22 mouse cellular contexts compared by ENCODE assay signal in genomic region chr17:10377606-10378005, GRCm38 (mm10). TPM values are rescaled to one million over a fixed set of nuclear protein-coding genes. Genes with fewer than 3 reads are reported as not detected.
DNase-seq lines count a peak whose midpoint lies in the region; ATAC-seq and TF ChIP-seq lines count a peak whose summit lies in the region.
"Had no signal": no experiment of that assay in that cellular context is flagged by ENCODE, and none has a peak within 500 bp of the region (broad histone marks: within the 10 kb centered on the region; RNA-seq: fewer than 3 reads in every experiment).

No protein-coding gene starts in this region.

- no peak for TF ChIP-seq EP300 in ES-Bruce4 (IDR thresholded peaks at IDR 0.05; ENCODE audit: insufficient read depth, low read depth, low read length)

- intact Hi-C loops in gastrocnemius, adult 2 months (cut with DNase I) = no loop called here

- H3K4me3 ChIP-seq in gastrocnemius, adult 2 months = no peak overlapping the region
- no peak overlapping the region for H3K4me3 ChIP-seq in heart, embryonic 13.5 days
- H3K4me3 ChIP-seq in ES-Bruce4 (ENCODE audit: low read depth, low read length) = no peak overlapping the region
- H3K4me3 ChIP-seq in kidney, embryonic 14.5 days (ENCODE audit: low read length) = no peak overlapping the region
- H3K4me3 ChIP-seq: embryonic facial prominence, embryonic 12.5 days; forebrain, embryonic 15.5 days; hindbrain, embryonic 12.5 days had no signal

- H3K4me2 ChIP-seq in heart, embryonic 13.5 days = no peak overlapping the region
- no peak overlapping the region for H3K4me2 ChIP-seq in kidney, embryonic 14.5 days (replicated peaks; ENCODE audit: low read depth, low read length)
- H3K4me2 ChIP-seq: embryonic facial prominence, embryonic 12.5 days; forebrain, embryonic 15.5 days; hindbrain, embryonic 12.5 days had no signal

- no peak for ATAC-seq in heart, embryonic 13.5 days (ENCODE audit: extremely low read depth, insufficient number of reproducible peaks, low FRiP score, low TSS enrichment)
- ATAC-seq in kidney, embryonic 14.5 days (ENCODE audit: low FRiP score, low TSS enrichment) = no peak
- ATAC-seq: CD4-positive, CD25-positive, alpha-beta regulatory T cell, adult 4 months; forebrain, embryonic 15.5 days; hindbrain, embryonic 16.5 days; inflammation-experienced regulatory T-cells, adult 6 months; intestine, postnatal 0 days had no signal

- peaks cover 56% of the 10 kb centered on the region for H3K4me1 ChIP-seq in heart, embryonic 13.5 days
- peaks cover 15% of the 10 kb centered on the region for H3K4me1 ChIP-seq in ES-Bruce4 (ENCODE audit: control insufficient read depth, insufficient read depth, low read length)
- no peaks in the 10 kb centered on the region for H3K4me1 ChIP-seq in kidney, embryonic 14.5 days (ENCODE audit: control insufficient read depth, insufficient read depth, low read length)
- H3K4me1 ChIP-seq: forebrain, embryonic 15.5 days had no signal

- no peak for DNase-seq in gastrocnemius, adult 2 months
- DNase-seq in gastrocnemius, adult 18-20 months (ENCODE audit: low spot score) = no peak
- no peak for DNase-seq in heart, adult 9 months (ENCODE audit: low spot score in 2 of 2)
- DNase-seq in ZHBTc4 (ENCODE audit: low read depth, low spot score) = peak; percentile 82
- DNase-seq: adrenal gland, postnatal 10 days; B cell, adult 2 months; cerebellum, adult 11 months; cerebellum, adult 9-10 months; cerebellum, postnatal 25 days; gastrocnemius, postnatal 14 days; kidney, adult 8-10 months had no signal

- WGBS in heart, embryonic 13.5 days = 86% methylated on average over 2 of the region's 2 CpGs
- 97% methylated on average over 2 of the region's 2 CpGs for WGBS in kidney, embryonic 14.5 days

- TF ChIP-seq CTCF in gastrocnemius, adult 2 months (IDR thresholded peaks at IDR 0.05) = no peak
- no peak for TF ChIP-seq CTCF in ES-Bruce4 (IDR thresholded peaks at IDR 0.05; ENCODE audit: low read depth, low read length)

- H3K27me3 ChIP-seq in heart, embryonic 13.5 days (replicated peaks) = no peaks in the 10 kb centered on the region
- no peaks in the 10 kb centered on the region for H3K27me3 ChIP-seq in ES-Bruce4 (ENCODE audit: control insufficient read depth, insufficient read depth, low read length, poor library complexity, severe bottlenecking)
- H3K27me3 ChIP-seq in kidney, embryonic 14.5 days (ENCODE audit: control insufficient read depth, insufficient read depth, low read length) = no peaks in the 10 kb centered on the region; the same call in 1 of the 2 replicates
- H3K27me3 ChIP-seq: embryonic facial prominence, embryonic 12.5 days; forebrain, embryonic 15.5 days; hindbrain, embryonic 12.5 days had no signal

- no peak overlapping the region for H3K9ac ChIP-seq in heart, embryonic 13.5 days
- no peak overlapping the region for H3K9ac ChIP-seq in ES-Bruce4 (ENCODE audit: low read depth, poor library complexity, severe bottlenecking)
- no peak overlapping the region for H3K9ac ChIP-seq in kidney, embryonic 14.5 days (ENCODE audit: low read depth, low read length)
- H3K9ac ChIP-seq: embryonic facial prominence, embryonic 12.5 days; forebrain, embryonic 15.5 days; hindbrain, embryonic 12.5 days had no signal

- no peaks in the 10 kb centered on the region for H3K36me3 ChIP-seq in heart, embryonic 13.5 days
- H3K36me3 ChIP-seq in ES-Bruce4 (ENCODE audit: control insufficient read depth, insufficient read depth, low read length, poor library complexity, severe bottlenecking) = no peaks in the 10 kb centered on the region
- no peaks in the 10 kb centered on the region for H3K36me3 ChIP-seq in kidney, embryonic 14.5 days (ENCODE audit: control insufficient read depth, insufficient read depth, low read length)
- H3K36me3 ChIP-seq: embryonic facial prominence, embryonic 12.5 days; forebrain, embryonic 15.5 days; hindbrain, embryonic 12.5 days had no signal

- TF ChIP-seq POLR2A in ES-Bruce4 (IDR thresholded peaks at IDR 0.05; ENCODE audit: insufficient read depth, low read length) = no peak

- peak overlapping the region; percentile 83 for H3K27ac ChIP-seq in gastrocnemius, adult 2 months
- H3K27ac ChIP-seq in heart, embryonic 13.5 days (replicated peaks) = peak overlapping the region; percentile 85
- peak overlapping the region; percentile 71 for H3K27ac ChIP-seq in ES-Bruce4 (ENCODE audit: insufficient read depth, low read length)
- no peak overlapping the region for H3K27ac ChIP-seq in kidney, embryonic 14.5 days (ENCODE audit: low read depth, low read length)
- H3K27ac ChIP-seq: embryonic facial prominence, embryonic 12.5 days; forebrain, embryonic 15.5 days; hindbrain, embryonic 12.5 days; kidney, postnatal 0 days had no signal

- no peaks in the 10 kb centered on the region for H3K9me3 ChIP-seq in heart, embryonic 13.5 days
- H3K9me3 ChIP-seq in ES-Bruce4 (replicated peaks; ENCODE audit: control insufficient read depth, insufficient read depth, low read length, poor library complexity, severe bottlenecking) = peaks cover 10% of the 10 kb centered on the region; the same call in 1 of the 2 replicates
- H3K9me3 ChIP-seq in kidney, embryonic 14.5 days (ENCODE audit: control insufficient read depth, low read length) = no peaks in the 10 kb centered on the region
- H3K9me3 ChIP-seq: embryonic facial prominence, embryonic 12.5 days; forebrain, embryonic 15.5 days; hindbrain, embryonic 12.5 days had no signal

RNA-seq across cellular contexts. Expression of gene Qk, which starts 58.0 kb away (rescaled TPM):
- 100 to 1,000 TPM; 236 to 397 TPM for total RNA-seq in gastrocnemius, adult 2 months (2021)
- 100 to 1,000 TPM; 274 to 325 TPM for total RNA-seq in gastrocnemius, adult 18-20 months (2021)
- 32.9 and 37.0 TPM in 2 replicates for polyA plus RNA-seq in heart, embryonic 13.5 days (2015; fragmentation: Nextera tagmentation; extraction: Ambion mirVana)
- polyA plus RNA-seq in ES-Bruce4 (2011; ENCODE audit: insufficient read depth, insufficient read length, low read depth, missing spikeins) = 240 and 252 TPM in 2 replicates
- polyA plus RNA-seq in kidney, embryonic 14.5 days (2014; fragmentation: Nextera tagmentation; extraction: Ambion mirVana) = 43.7 and 49.3 TPM in 2 replicates
